Comparison of ENCODE assay signal across 8 mouse cellular contexts in genomic region chr10:41489708-41490517, GRCm38 (mm10). TPM values are rescaled to one million over a fixed set of nuclear protein-coding genes. Genes with fewer than 3 reads are reported as not detected.
DNase-seq lines count a peak whose midpoint lies in the region; ATAC-seq and TF ChIP-seq lines count a peak whose summit lies in the region.

Gene Smpd2, minus strand, starts transcription at chr10:41490369.
Gene Ppil6, plus strand, starts transcription at chr10:41490439.

- peak; percentile 63; the same call in 1 of the 2 replicates for TF ChIP-seq POLR2A in cortical plate, adult 2 months (IDR thresholded peaks at IDR 0.05; ENCODE audit: extremely low read depth, insufficient read depth, low read length)

- H3K4me1 ChIP-seq in cortical plate, adult 2 months (ENCODE audit: control insufficient read depth, insufficient read depth, low read length), result no peaks in the 10 kb centered on the region

- DNase-seq in adipocyte (ENCODE audit: low spot score), result peak; percentile 88
- peak; percentile 94 for DNase-seq in gastrocnemius, adult 8-10 months (ENCODE audit: low spot score in 2 of 2)
- DNase-seq in hindlimb bud, embryonic 11.5 days (ENCODE audit: extremely low spot score, low read depth, low spot score), result peak; percentile 83
- DNase-seq in left cerebral cortex, adult 8-10 months (ENCODE audit: low spot score in 2 of 2), result peak; percentile 86 to 93
- peak; percentile 94 for DNase-seq in right cerebral cortex, adult 18-20 months
- peak; percentile 84 for DNase-seq in urinary bladder, adult 2 months (ENCODE audit: low spot score)

- ATAC-seq in megakaryocyte, adult 5-6 weeks (ENCODE audit: poor library complexity, severe bottlenecking), result peak; percentile 98

- peak within 1 kb of the TSS; percentile 88 for H3K4me3 ChIP-seq in cortical plate, adult 2 months (ENCODE audit: insufficient read depth, low read length)

- TF ChIP-seq CTCF in cortical plate, adult 2 months (IDR thresholded peaks at IDR 0.05; ENCODE audit: extremely low read depth, insufficient read depth, low read length), result no peak

- peak within 1 kb of the TSS; percentile 62; the same call in 1 of the 2 replicates for H3K27ac ChIP-seq in cortical plate, adult 2 months (ENCODE audit: insufficient read depth, low read length)

RNA-seq across cellular contexts. Expression of gene Smpd2, which starts in this region (rescaled TPM):
- polyA plus RNA-seq in cortical plate, adult 2 months (2012; rRNA removed), result 33.8 and 36.5 TPM in 2 replicates
- total RNA-seq in gastrocnemius, adult 8-10 months (2022), result 1 to 10 TPM; 6.8 to 10.0 (median 9.5) TPM
- 10 to 100 TPM; 12.8 to 19.8 (median 15.3) TPM for total RNA-seq in left cerebral cortex, adult 8-10 months (2022)
- total RNA-seq in megakaryocyte, adult 5-6 weeks (2015), result 9.4 and 14.3 TPM in 2 replicates
- 10.9 and 11.3 TPM in 2 replicates for total RNA-seq in megakaryocyte, adult 5-6 weeks (2017)
- 167 and 169 TPM in 2 replicates for polyA plus RNA-seq in urinary bladder, adult 2 months (2012; rRNA removed)

RNA-seq across cellular contexts. Expression of gene Ppil6, which starts in this region (rescaled TPM):
- polyA plus RNA-seq in cortical plate, adult 2 months (2012; rRNA removed), result 5.2 and 7.0 TPM in 2 replicates
- total RNA-seq in gastrocnemius, adult 8-10 months (2022), result not detected
- 1 to 10 TPM; 5.4 to 8.0 (median 6.6) TPM for total RNA-seq in left cerebral cortex, adult 8-10 months (2022)
- total RNA-seq in megakaryocyte, adult 5-6 weeks (2015), result 1.2 and 1.3 TPM in 2 replicates
- not detected in 2 replicates for total RNA-seq in megakaryocyte, adult 5-6 weeks (2017)
- 10.7 and 11.5 TPM in 2 replicates for polyA plus RNA-seq in urinary bladder, adult 2 months (2012; rRNA removed)

Comparison
In these comparisons a context has a peak if more than half of its experiments do, and no peak if none do; other contexts are left out.
1. Peak in every context shown above with its lines: DNase-seq, ATAC-seq, H3K4me3 ChIP-seq and H3K27ac ChIP-seq.